Mouse (Mus musculus) splenic B cell, adult 2 months (primary cell): ENCODE measurements around the gene Wbp1.
"Not testable (repeated sequence)": the region's sequence is repeated elsewhere in the genome, so short reads cannot be mapped to it uniquely, and the experiment has no call there.

Experiments
- DNase-seq: peaks from one replicate; pipeline ENCODE4 v3.0.0-alpha.2; 2011; ENCODE audit warnings: low read depth, low spot score
- H3K27me3 ChIP-seq: 2 replicates; pipeline ENCODE4 v1.6.1; 2012; ENCODE audit warnings: mild to moderate bottlenecking, low read length, moderate library complexity, mixed read lengths; ENCODE audit not compliant: control insufficient read depth, poor library complexity, insufficient read depth, severe bottlenecking
- H3K36me3 ChIP-seq: 2 replicates; pipeline ENCODE4 v1.6.1; 2012; ENCODE audit warnings: mild to moderate bottlenecking, low read length, moderate library complexity, mixed read lengths; ENCODE audit not compliant: control insufficient read depth, poor library complexity, insufficient read depth, severe bottlenecking

The Wbp1 gene

GRCm38 (mm10) chr6:83120930-83121862 is at the start of gene Wbp1:
Gene Wbp1, minus strand, starts transcription at chr6:83121559.
- peak; percentile 98 for DNase-seq
- H3K27me3 ChIP-seq: no peaks in the 10 kb centered on the region
- H3K36me3 ChIP-seq: peaks cover 3% of the 10 kb centered on the region; the same call in 1 of the 2 replicates

GRCm38 (mm10) chr6:83171063-83171462 is 49.7 kb upstream of the Wbp1 start:
- Histone ChIP-seq H3K36me3 (no peaks in the 10 kb centered on the region), H3K27me3 (no peaks in the 10 kb centered on the region)
- no peak for DNase-seq

GRCm38 (mm10) chr6:83169872-83170271 is 48.5 kb upstream of the Wbp1 start:
- DNase-seq: no peak
- no peaks in the 10 kb centered on the region for H3K27me3 ChIP-seq
- no peaks in the 10 kb centered on the region for H3K36me3 ChIP-seq

- Histone ChIP-seq H3K27me3 (0 out of 2 replicates have a peak, but pooled peaks cover 4% of the 10 kb centered on the region), H3K36me3 (no peaks in the 10 kb centered on the region)
- peak; percentile 49 for DNase-seq
Observed at GRCm38 (mm10) chr6:83166243-83166630, 44.9 kb upstream of the Wbp1 start.

GRCm38 (mm10) chr6:83165607-83166242 is 44.4 kb upstream of the Wbp1 start, which contains the start of gene Dctn1:
Gene Dctn1, plus strand, starts transcription at chr6:83165920.
- Histone ChIP-seq H3K27me3 (0 out of 2 replicates have a peak, but pooled peaks cover 6% of the 10 kb centered on the region), H3K36me3 (no peaks in the 10 kb centered on the region)
- DNase-seq: peak; percentile 96

GRCm38 (mm10) chr6:83165026-83165606 is 43.8 kb upstream of the Wbp1 start:
- no peak for DNase-seq
- 0 out of 2 replicates have a peak, but pooled peaks cover 6% of the 10 kb centered on the region for H3K27me3 ChIP-seq
- no peaks in the 10 kb centered on the region for H3K36me3 ChIP-seq

GRCm38 (mm10) chr6:83162701-83163100 is 41.3 kb upstream of the Wbp1 start:
- Histone ChIP-seq H3K27me3 (0 out of 2 replicates have a peak, but pooled peaks cover 6% of the 10 kb centered on the region), H3K36me3 (no peaks in the 10 kb centered on the region)
- peak; percentile 72 for DNase-seq

GRCm38 (mm10) chr6:83161921-83162641 is 40.7 kb upstream of the Wbp1 start:
- no peak for DNase-seq
- Histone ChIP-seq H3K36me3 (no peaks in the 10 kb centered on the region), H3K27me3 (0 out of 2 replicates have a peak, but pooled peaks cover 6% of the 10 kb centered on the region)

- H3K36me3 ChIP-seq: no peaks in the 10 kb centered on the region
- no peak for DNase-seq
Observed at GRCm38 (mm10) chr6:83161442-83161841, 40.1 kb upstream of the Wbp1 start.

GRCm38 (mm10) chr6:83159456-83159855 is 38.1 kb upstream of the Wbp1 start:
- peak; percentile 79 for DNase-seq

More at GRCm38 (mm10) chr6:83161442-83161841, 40.1 kb upstream of the Wbp1 start:
- H3K27me3 ChIP-seq: 0 out of 2 replicates have a peak, but pooled peaks cover 6% of the 10 kb centered on the region

GRCm38 (mm10) chr6:83156259-83156684 is 34.9 kb upstream of the Wbp1 start, which contains the start of the genes Wdr54 and 1700003E16Rik:
Gene Wdr54, minus strand, starts transcription at chr6:83156397.
Gene 1700003E16Rik, plus strand, starts transcription at chr6:83156404.
- H3K27me3 ChIP-seq: 0 out of 2 replicates have a peak, but pooled peaks cover 2% of the 10 kb centered on the region
- peak; percentile 49 for DNase-seq
- no peaks in the 10 kb centered on the region for H3K36me3 ChIP-seq

More at GRCm38 (mm10) chr6:83159456-83159855, 38.1 kb upstream of the Wbp1 start:
- H3K36me3 ChIP-seq, H3K27me3 ChIP-seq: not testable (repeated sequence)

GRCm38 (mm10) chr6:83155552-83156238 is 34.3 kb upstream of the Wbp1 start:
- peak; percentile 23 for DNase-seq
- Histone ChIP-seq H3K36me3 (no peaks in the 10 kb centered on the region), H3K27me3 (no peaks in the 10 kb centered on the region)

- no peak for DNase-seq
- no peaks in the 10 kb centered on the region for H3K27me3 ChIP-seq
Observed at GRCm38 (mm10) chr6:83153485-83153884, 32.1 kb upstream of the Wbp1 start.

More at GRCm38 (mm10) chr6:83153485-83153884, 32.1 kb upstream of the Wbp1 start:
- no peaks in the 10 kb centered on the region for H3K36me3 ChIP-seq
